Mouse (Mus musculus) spleen, adult 2 months (tissue): ENCODE results near the gene Prim2. TPM values are rescaled to one million over a fixed set of nuclear protein-coding genes. Genes with fewer than 3 reads are reported as not detected.

Experiments
- DNase-seq, 2 experiments: peaks; one replicate each; pipeline versions ENCODE4 v3.0.0 to v3.0.0-alpha.2; 2012 to 2021; ENCODE audit warnings: low spot score in 2 of 2, low read depth in 1 of 2
- H3K27ac ChIP-seq: fragments of 200-500 bp; 2 replicates; pipeline ENCODE4 v1.5.1; 2012; ENCODE audit warnings: low read length, inconsistent platforms; ENCODE audit not compliant: insufficient read depth
- H3K27me3 ChIP-seq: fragments of 200-500 bp; 2 replicates; pipeline ENCODE4 v1.6.1; 2012; ENCODE audit warnings: mild to moderate bottlenecking, moderate library complexity, low read length, inconsistent platforms; ENCODE audit not compliant: control insufficient read depth, insufficient read depth
- H3K36me3 ChIP-seq: fragments of 200-500 bp; 2 replicates; pipeline ENCODE4 v1.6.1; 2012; ENCODE audit warnings: mild to moderate bottlenecking, low read length, inconsistent platforms; ENCODE audit not compliant: control insufficient read depth, insufficient read depth
- H3K4me1 ChIP-seq: fragments of 200-500 bp; 2 replicates; pipeline ENCODE4 v1.6.1; 2011; ENCODE audit warnings: inconsistent platforms; ENCODE audit not compliant: control insufficient read depth, insufficient read depth, insufficient read length
- H3K4me3 ChIP-seq: fragments of 200-500 bp; 2 replicates; pipeline ENCODE4 v1.5.1; 2011; ENCODE audit warnings: mild to moderate bottlenecking, inconsistent platforms; ENCODE audit not compliant: insufficient read depth, insufficient read length; ENCODE audit errors: extremely low read depth
- CTCF ChIP-seq: fragments of 200-500 bp; IDR thresholded peaks from 2 replicates; pipeline ENCODE4 v1.5.1; 2011; ENCODE audit warnings: mild to moderate bottlenecking, inconsistent platforms; ENCODE audit not compliant: insufficient read depth, insufficient read length, insufficient replicate concordance; ENCODE audit errors: extremely low read depth
- POLR2A ChIP-seq: fragments of 200-500 bp; IDR thresholded peaks from 2 replicates; pipeline ENCODE4 v1.6.1; 2011; ENCODE audit warnings: low read depth, low read length, inconsistent platforms
- WGBS: fragments of 180-500 bp; shearing (Covaris S2); methylation state at CpG from one replicate; pipeline ENCODE4 v1.1.7; 2018; 5-methylcytosine and 5-hydroxymethylcytosine counted together
- polyA plus RNA-seq: library from polyadenylated mRNA; depleted of rRNA; stranded (reverse); fragments of >200 nt; gene quantifications from 2 replicates; pipeline ENCODE4 v1.2.3, GENCODE M21; 2012

The Prim2 gene
- polyA plus RNA-seq, 1 experiment: 2.9 TPM

- H3K4me1 ChIP-seq: peaks cover 22% of the 10 kb centered on the region
- TF ChIP-seq POLR2A: no peak
- no peak for TF ChIP-seq CTCF
- peak in 1 of 2 experiments; percentile 37 for DNase-seq
- no peaks in the 10 kb centered on the region; the same call in 1 of the 2 replicates for H3K36me3 ChIP-seq
- WGBS: 49% methylated on average over 2 of the region's 2 CpGs
- H3K27ac ChIP-seq: peak overlapping the region; percentile 68
- no peaks in the 10 kb centered on the region for H3K27me3 ChIP-seq
- no peak overlapping the region for H3K4me3 ChIP-seq
Measured at GRCm38 (mm10) chr1:33595936-33596335, 73.7 kb downstream of the Prim2 start.

GRCm38 (mm10) chr1:33594966-33595365, 74.6 kb downstream of the Prim2 start:
- TF ChIP-seq POLR2A (no peak), CTCF (no peak)
- 72% methylated on average over 2 of the region's 2 CpGs for WGBS
- Histone ChIP-seq H3K27me3 (no peaks in the 10 kb centered on the region), H3K36me3 (no peaks in the 10 kb centered on the region; the same call in 1 of the 2 replicates), H3K4me1 (peaks cover 23% of the 10 kb centered on the region), H3K27ac (peak overlapping the region; percentile 68; the same call in 1 of the 2 replicates), H3K4me3 (no peak overlapping the region)
- DNase-seq: no peak

- Histone ChIP-seq H3K4me3 (no peak overlapping the region), H3K27ac (no peak overlapping the region), H3K27me3 (no peaks in the 10 kb centered on the region), H3K4me1 (peaks cover 23% of the 10 kb centered on the region), H3K36me3 (no peaks in the 10 kb centered on the region; the same call in 1 of the 2 replicates)
- no peak for DNase-seq
- TF ChIP-seq CTCF: no peak
- no peak for TF ChIP-seq POLR2A
- WGBS: 68% methylated on average over 4 of the region's 4 CpGs
Measured at GRCm38 (mm10) chr1:33593718-33594388, 75.7 kb downstream of the Prim2 start.

- no peak overlapping the region for H3K4me3 ChIP-seq
- peaks cover 23% of the 10 kb centered on the region for H3K4me1 ChIP-seq
- 72% methylated on average over 7 of the region's 7 CpGs for WGBS
- no peaks in the 10 kb centered on the region for H3K36me3 ChIP-seq
- TF ChIP-seq POLR2A (no peak), CTCF (no peak)
- no peak for DNase-seq
- no peaks in the 10 kb centered on the region for H3K27me3 ChIP-seq
- no peak overlapping the region for H3K27ac ChIP-seq
Measured at GRCm38 (mm10) chr1:33591997-33592608, 77.5 kb downstream of the Prim2 start.

GRCm38 (mm10) chr1:33590556-33591411, 78.8 kb downstream of the Prim2 start:
- no peak overlapping the region for H3K4me3 ChIP-seq
- H3K27me3 ChIP-seq: no peaks in the 10 kb centered on the region
- TF ChIP-seq POLR2A (no peak), CTCF (no peak)
- 90% methylated on average over 8 of the region's 8 CpGs for WGBS
- no peaks in the 10 kb centered on the region for H3K36me3 ChIP-seq
- no peak overlapping the region for H3K27ac ChIP-seq
- peaks cover 18% of the 10 kb centered on the region for H3K4me1 ChIP-seq
- DNase-seq: no peak

- Histone ChIP-seq H3K27me3 (no peaks in the 10 kb centered on the region), H3K36me3 (no peaks in the 10 kb centered on the region), H3K4me1 (peaks cover 11% of the 10 kb centered on the region), H3K4me3 (no peak overlapping the region), H3K27ac (no peak overlapping the region)
- 65% methylated on average over 2 of the region's 2 CpGs for WGBS
- DNase-seq: no peak
- no peak for TF ChIP-seq CTCF
- TF ChIP-seq POLR2A: no peak
Measured at GRCm38 (mm10) chr1:33589531-33589930, 80.1 kb downstream of the Prim2 start.
